In the genomic region with DNA sequence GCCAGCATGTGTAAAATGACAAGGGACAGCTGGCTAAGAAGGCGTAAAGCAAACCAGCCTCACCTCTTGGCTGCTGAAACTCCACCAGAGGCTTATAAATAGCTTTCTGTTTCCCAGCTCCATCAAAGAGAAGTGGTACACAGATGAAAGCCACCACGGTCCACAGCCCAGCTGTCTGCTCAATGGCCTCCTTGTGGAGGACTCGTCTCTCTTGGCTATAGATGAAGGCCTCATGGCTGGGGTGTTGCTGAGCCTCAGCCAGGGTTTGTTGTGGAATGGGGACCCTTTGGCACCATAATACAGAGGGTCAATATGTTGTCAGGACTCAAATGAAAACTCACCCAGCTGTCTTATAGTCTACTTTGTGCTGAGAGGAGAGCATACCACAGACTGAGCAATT, we compare ENCODE assay signal across 12 mouse cellular contexts.
DNase-seq lines count a peak whose midpoint lies in the region; ATAC-seq and TF ChIP-seq lines count a peak whose summit lies in the region.
"Had no signal": no experiment of that assay in that cellular context is flagged by ENCODE, and none has a peak within 500 bp of the region (broad histone marks: within the 10 kb centered on the region; RNA-seq: fewer than 3 reads in every experiment).

No protein-coding gene starts in this region.

- no peak overlapping the region for H3K4me2 ChIP-seq in kidney, postnatal 0 days (ENCODE audit: low read length)
- H3K4me2 ChIP-seq in lung, postnatal 0 days (replicated peaks; ENCODE audit: low read depth, low read length) = no peak overlapping the region
- H3K4me2 ChIP-seq: hindbrain, embryonic 13.5 days had no signal

- H3K9ac ChIP-seq in kidney, postnatal 0 days (ENCODE audit: low read depth, low read length) = no peak overlapping the region
- no peak overlapping the region for H3K9ac ChIP-seq in lung, postnatal 0 days (replicated peaks; ENCODE audit: low read depth)
- H3K9ac ChIP-seq: hindbrain, embryonic 13.5 days; liver, postnatal 0 days had no signal

- H3K4me3 ChIP-seq in kidney, postnatal 0 days (replicated peaks; ENCODE audit: low read depth, low read length) = no peak overlapping the region
- H3K4me3 ChIP-seq in lung, postnatal 0 days (ENCODE audit: low read depth, low read length) = no peak overlapping the region
- H3K4me3 ChIP-seq: hindbrain, embryonic 13.5 days had no signal

- 34% methylated on average over 3 of the region's 3 CpGs for WGBS in kidney, postnatal 0 days
- 38% methylated on average over 3 of the region's 3 CpGs for WGBS in lung, postnatal 0 days

- no peaks in the 10 kb centered on the region for H3K4me1 ChIP-seq in kidney, postnatal 0 days (replicated peaks; ENCODE audit: insufficient read depth, low read length)
- no peaks in the 10 kb centered on the region for H3K4me1 ChIP-seq in lung, postnatal 0 days (ENCODE audit: insufficient read depth, low read depth, low read length)

- H3K27ac ChIP-seq in kidney, postnatal 0 days = no peak overlapping the region
- no peak overlapping the region for H3K27ac ChIP-seq in lung, postnatal 0 days (ENCODE audit: low read length)
- H3K27ac ChIP-seq: hindbrain, embryonic 13.5 days had no signal

- no peaks in the 10 kb centered on the region for H3K36me3 ChIP-seq in kidney, postnatal 0 days (ENCODE audit: insufficient read depth, low read length)
- H3K36me3 ChIP-seq in lung, postnatal 0 days (ENCODE audit: insufficient read depth, low read length) = no peaks in the 10 kb centered on the region
- H3K36me3 ChIP-seq: hindbrain, embryonic 13.5 days had no signal

- H3K9me3 ChIP-seq in kidney, postnatal 0 days (replicated peaks; ENCODE audit: low read length) = no peaks in the 10 kb centered on the region
- H3K9me3 ChIP-seq in lung, postnatal 0 days (ENCODE audit: low read length) = no peaks in the 10 kb centered on the region
- H3K9me3 ChIP-seq: hindbrain, embryonic 13.5 days had no signal

- no peak for DNase-seq in cerebellum, adult 9-10 months
- DNase-seq in kidney, postnatal 0 days (ENCODE audit: low spot score) = peak; percentile 58
- DNase-seq in kidney, adult 11 months = no peak
- peak; percentile 39 to 57 for DNase-seq in layer of hippocampus, adult 8-10 months (ENCODE audit: low spot score in 2 of 2)
- DNase-seq in lung, postnatal 0 days (ENCODE audit: low spot score) = peak; percentile 51
- no peak for DNase-seq in embryo, embryonic 10.5 days (ENCODE audit: low spot score)
- DNase-seq in spleen, postnatal 4 days (ENCODE audit: low spot score in 2 of 2) = no peak
- DNase-seq: liver, postnatal 0 days; thymus, postnatal 4 days had no signal

- no peak; the same call in 1 of the 2 replicates for TF ChIP-seq CTCF in kidney, postnatal 0 days (IDR thresholded peaks at IDR 0.05; ENCODE audit: low read depth)
- TF ChIP-seq CTCF in lung, postnatal 0 days (IDR thresholded peaks at IDR 0.05) = peak; percentile 29

- no peaks in the 10 kb centered on the region for H3K27me3 ChIP-seq in kidney, postnatal 0 days (ENCODE audit: insufficient read depth, low read length)
- no peaks in the 10 kb centered on the region for H3K27me3 ChIP-seq in lung, postnatal 0 days (replicated peaks; ENCODE audit: insufficient read depth, low read length)
- H3K27me3 ChIP-seq: hindbrain, embryonic 13.5 days; Patski had no signal

- no peak for TF ChIP-seq EP300 in lung, postnatal 0 days (IDR thresholded peaks at IDR 0.05)

- ATAC-seq in cerebellum, adult (ENCODE audit: insufficient number of reproducible peaks, low FRiP score, low TSS enrichment) = peak; percentile 26; the same call in 1 of the 2 replicates
- ATAC-seq in kidney, postnatal 0 days (replicated peaks; ENCODE audit: low FRiP score, low read depth) = no peak
- ATAC-seq in lung, postnatal 0 days = peak; percentile 89
- ATAC-seq: liver, postnatal 0 days; Patski had no signal

Comparison
In these comparisons a context has a peak if more than half of its experiments do, and no peak if none do; other contexts are left out.
1. DNase-seq: peak in kidney, postnatal 0 days (single experiment), layer of hippocampus, adult 8-10 months (2 of 2) and lung, postnatal 0 days (single experiment); none in cerebellum, adult 9-10 months (single experiment), kidney, adult 11 months (single experiment), embryo, embryonic 10.5 days (single experiment) and spleen, postnatal 4 days (0 of 2).